Mouse (Mus musculus): ENCODE measurements around the gene Tsc1.
A peak's percentile ranks its signal among the peaks of the same experiment; 100 is the strongest.

The Tsc1 gene

DNA sequence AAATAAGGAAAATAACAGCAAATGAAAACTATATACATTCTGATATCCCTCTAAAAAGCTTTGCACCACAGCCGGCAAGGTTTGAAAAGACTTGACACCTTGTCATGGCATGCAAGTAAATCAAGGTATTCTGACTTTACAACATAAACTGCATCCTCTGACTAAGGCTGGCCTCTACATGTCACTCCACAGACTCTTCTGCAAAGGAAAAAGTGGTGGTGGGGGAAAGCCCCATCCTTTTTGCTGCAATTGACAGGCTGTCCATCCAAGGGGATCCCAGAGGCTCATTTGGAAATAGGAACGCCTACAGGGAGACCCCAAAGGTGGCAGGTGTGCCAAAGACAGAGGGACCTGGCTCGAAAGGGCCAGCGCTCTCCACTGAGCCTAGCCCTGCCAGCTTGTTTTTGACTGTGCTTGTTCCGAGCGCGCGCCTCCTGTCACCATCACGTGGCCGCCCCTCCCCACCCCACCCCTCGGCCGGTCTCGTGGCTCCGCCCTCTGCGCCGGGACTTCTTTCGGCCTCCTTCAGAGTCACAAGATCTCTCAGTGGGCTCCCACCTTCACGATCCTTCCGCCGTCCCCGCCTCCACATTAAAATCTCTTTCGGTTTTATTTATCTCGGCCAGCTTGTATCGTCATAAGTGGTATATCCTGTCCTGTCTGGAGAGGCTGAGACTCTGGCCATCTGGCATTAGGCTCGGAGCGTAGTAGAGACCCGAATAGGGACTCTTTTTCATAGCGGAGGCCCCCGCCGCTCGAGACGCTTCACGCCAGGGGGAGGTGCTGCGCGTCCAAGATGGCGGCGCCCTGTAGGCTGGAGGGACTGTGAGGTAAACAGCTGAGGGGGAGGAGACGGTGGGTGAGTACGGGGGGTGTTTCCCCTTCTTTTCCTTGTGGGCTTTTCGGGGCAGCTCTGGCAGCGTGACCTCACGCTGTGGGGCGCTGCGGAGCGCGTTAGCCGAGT lies at the start of gene Tsc1:
Gene Tsc1, plus strand, starts transcription at position 768 of the 964 bp plus-strand sequence.
- peak; percentile 97 for ATAC-seq (ENCODE audit: low TSS enrichment)

- no peak for ATAC-seq (ENCODE audit: low TSS enrichment)
Measured at GRCm38 (mm10) chr2:28591479-28591878, 49.5 kb upstream of the Tsc1 start.

- no peak for ATAC-seq (ENCODE audit: low TSS enrichment)
Measured at GRCm38 (mm10) chr2:28592809-28593208, 48.2 kb upstream of the Tsc1 start.

DNA sequence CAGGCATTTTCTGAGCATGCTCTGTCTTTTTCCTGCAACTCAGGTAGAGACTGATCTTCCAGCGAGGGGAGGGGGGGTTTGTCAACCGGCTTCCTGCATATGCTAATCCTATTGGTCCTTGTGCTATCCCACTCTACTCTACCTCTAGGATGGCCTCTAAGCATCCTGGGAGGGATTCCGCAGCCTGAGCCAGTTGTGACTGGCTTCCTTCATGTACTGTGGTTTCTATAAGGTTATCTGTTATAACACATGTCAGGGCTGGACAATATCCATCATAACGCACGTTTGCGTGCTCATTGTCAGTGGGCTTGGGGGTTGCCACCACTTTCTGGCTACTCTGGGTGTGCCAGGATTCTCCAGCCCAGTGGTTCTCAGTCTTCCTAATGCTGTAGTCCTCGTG lies 45.0 kb upstream of the Tsc1 start:
- ATAC-seq (ENCODE audit: low TSS enrichment), result no peak

- ATAC-seq (ENCODE audit: low TSS enrichment), result no peak
Measured at GRCm38 (mm10) chr2:28596998-28597397, 44.0 kb upstream of the Tsc1 start.

DNA sequence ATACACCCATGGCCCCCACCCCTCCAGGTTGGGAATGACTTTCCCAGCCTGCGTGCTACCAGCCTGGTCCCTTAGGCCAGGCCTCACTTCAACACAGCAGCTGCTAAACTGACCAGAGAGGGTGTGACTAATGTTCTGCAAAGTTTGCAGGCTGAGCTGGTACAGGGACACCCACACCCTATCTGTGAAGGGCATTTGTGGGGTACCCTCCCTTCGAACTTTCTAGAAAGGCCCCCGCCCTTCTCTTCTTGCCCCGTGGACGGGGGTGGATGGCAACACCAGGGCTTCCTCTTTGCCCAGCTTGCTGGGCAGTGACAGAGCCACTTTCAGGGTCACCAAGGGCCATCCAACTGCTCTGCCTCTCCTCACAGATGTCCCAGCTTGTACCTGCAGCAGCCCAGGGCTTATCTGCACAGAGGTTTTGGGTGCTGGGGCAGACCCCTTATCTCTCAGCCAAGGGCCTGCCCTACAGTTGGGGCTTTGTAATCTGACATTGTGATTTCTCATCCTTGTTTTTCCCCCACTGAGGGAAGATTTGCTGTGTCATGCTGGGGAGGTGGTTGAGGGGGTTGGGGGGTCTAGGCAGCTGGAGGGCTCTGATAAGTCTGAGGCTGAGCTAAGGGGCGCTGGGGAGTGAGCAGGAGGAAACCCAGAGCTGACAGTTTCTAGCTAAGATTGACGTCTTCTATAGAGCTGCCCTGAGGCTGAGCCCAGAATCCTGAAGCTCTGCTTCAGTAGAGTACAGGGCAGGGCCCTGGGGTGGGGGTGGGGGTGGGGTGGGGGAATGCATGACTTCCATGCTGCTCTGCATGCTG lies 43.1 kb upstream of the Tsc1 start:
- ATAC-seq (ENCODE audit: low TSS enrichment), result no peak

DNA sequence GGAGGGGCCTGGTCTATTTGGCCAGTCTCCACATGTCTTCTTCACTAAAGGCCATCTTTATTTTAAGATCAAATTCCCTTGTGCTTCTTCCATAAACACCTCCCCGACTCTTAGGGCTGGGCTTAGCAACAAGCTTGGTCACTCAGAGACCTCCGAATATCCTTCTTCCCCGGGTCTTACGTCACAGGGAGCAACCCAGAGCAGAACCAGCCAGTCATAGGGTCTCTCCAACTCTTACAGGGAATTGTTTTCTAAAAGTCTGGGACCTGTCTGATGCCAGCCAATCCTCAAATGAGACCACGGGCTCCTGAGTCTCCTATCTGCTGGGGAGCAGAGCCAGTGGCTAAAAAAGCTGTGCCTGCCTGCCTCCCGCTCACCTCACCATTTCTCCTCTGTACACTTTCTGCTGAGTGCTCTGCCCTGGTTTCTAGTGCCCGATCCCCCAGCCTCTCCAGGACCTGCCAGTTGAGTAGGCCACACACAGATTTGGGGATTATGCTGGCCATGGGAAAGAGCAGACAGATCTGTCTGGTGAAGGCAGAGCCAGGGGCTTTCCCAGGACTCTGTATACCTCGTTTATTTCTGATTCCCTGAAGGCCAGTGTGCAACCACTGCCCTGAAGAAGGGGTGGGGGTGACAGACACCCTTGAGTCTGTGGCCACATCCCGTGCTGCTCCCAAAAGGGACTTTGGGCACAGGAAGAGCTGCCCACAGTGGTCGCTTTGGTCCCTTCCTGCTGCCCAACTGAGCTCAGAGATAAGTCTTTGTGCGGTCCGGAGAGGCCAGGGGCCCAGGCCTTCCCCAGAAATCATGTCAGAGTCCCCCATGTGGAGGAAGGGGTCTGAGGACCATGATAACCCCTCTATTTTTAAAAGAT lies 42.1 kb upstream of the Tsc1 start:
- ATAC-seq (ENCODE audit: low TSS enrichment), result no peak

- ATAC-seq (ENCODE audit: low TSS enrichment), result no peak
Measured at GRCm38 (mm10) chr2:28599569-28599900, 41.5 kb upstream of the Tsc1 start.

GRCm38 (mm10) chr2:28601720-28602590 lies 39.1 kb upstream of the Tsc1 start:
- ATAC-seq (ENCODE audit: low TSS enrichment), result no peak

GRCm38 (mm10) chr2:28603542-28603941 lies 37.5 kb upstream of the Tsc1 start:
- no peak for ATAC-seq (ENCODE audit: low TSS enrichment)

DNA sequence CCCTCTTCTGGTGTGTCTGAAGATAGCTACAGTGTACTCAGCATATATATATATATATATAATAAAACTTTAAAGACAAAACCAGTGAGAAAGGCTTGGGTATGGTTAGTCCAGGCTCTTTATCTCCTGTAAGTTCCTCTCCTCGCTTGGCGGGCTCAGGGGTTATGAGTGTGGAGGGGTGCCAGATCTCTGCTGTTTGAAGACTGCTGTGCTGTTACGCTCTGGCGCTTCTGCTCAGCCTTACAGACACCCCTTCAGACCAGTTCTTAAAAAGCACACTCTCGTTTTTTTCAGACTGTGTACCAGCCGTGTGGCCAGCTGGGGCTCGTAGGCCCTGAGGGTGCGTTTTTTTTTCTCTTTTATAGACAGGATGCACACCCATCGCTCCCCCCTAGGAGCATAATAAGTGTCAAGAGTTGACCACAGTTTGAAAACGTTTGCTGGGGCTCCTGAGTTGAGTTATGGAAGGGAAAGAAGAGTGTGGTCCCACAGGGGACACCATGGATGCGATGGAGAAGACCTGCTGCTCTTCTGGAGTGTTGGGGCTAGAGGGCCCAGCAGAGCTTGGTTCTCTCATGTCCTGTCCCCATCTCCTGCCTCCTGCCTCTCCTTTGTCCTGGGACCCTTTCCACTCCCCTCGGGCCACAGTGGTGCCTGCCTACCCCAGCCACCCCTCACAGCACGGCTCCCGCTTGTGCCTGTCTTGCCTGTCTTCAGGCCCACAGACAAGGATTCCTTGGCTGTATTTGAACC lies 35.1 kb upstream of the Tsc1 start:
- no peak for ATAC-seq (ENCODE audit: low TSS enrichment)

- ATAC-seq (ENCODE audit: low TSS enrichment), result no peak
Measured at GRCm38 (mm10) chr2:28606601-28607340, 34.3 kb upstream of the Tsc1 start.

DNA sequence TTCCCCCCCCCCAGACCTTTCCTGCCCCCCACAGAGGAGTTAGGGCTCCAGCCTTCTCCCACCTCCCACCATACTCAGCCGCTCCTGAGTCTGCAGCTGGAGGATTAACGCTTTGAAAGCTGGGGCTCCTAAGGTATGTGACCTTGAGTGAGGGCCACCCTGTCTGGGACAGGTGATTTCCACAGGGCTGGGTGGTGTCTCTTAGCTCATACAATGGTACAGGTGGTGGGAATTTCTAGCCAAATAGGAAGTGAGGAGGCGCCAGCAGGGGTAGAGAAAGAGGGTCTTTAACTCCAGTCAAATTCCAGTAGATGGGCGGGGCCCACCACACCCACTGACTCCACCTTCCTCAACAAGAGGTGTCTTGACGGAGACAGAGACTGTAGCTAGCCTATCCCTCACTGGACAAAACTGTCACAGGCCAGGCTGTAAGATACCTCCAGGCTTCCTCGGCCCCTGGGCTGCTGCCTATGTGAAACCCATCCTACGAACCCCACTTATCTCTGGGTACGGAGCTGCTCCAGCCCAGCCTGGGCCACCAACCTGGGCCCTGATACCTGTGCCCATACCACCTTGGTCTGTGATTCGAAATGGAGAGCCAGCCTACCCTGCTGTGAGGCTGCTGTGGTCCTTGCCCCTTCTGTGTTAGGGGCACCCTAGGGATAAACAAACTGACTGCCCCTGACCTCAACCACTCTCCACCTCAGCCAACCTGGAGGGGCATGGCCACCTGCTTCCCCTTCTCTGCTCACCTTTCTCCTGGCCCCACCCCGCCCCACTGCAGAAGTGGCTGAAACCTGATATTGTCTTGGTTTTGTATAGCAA lies 33.5 kb upstream of the Tsc1 start:
- ATAC-seq (ENCODE audit: low TSS enrichment), result no peak

DNA sequence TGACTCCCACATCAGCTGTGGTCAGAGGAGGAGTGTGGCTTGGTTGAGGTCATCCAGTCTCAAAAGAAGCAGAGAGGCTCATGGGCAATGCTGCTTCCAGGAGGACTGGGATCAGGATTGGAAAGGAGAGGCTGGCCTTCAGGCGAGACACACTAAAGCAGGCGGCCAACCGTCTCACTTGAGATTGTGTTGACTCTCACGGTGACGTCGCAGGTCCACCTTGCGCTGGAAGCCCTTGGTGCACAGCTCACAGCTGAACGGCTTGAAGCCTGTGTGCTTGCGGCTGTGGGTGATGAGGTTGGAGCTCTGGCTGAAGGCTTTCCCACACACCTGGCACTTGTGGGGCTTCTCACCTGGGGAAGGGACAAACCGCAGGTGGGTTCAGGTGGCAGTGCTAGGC lies 31.2 kb upstream of the Tsc1 start:
- ATAC-seq (ENCODE audit: low TSS enrichment), result no peak

DNA sequence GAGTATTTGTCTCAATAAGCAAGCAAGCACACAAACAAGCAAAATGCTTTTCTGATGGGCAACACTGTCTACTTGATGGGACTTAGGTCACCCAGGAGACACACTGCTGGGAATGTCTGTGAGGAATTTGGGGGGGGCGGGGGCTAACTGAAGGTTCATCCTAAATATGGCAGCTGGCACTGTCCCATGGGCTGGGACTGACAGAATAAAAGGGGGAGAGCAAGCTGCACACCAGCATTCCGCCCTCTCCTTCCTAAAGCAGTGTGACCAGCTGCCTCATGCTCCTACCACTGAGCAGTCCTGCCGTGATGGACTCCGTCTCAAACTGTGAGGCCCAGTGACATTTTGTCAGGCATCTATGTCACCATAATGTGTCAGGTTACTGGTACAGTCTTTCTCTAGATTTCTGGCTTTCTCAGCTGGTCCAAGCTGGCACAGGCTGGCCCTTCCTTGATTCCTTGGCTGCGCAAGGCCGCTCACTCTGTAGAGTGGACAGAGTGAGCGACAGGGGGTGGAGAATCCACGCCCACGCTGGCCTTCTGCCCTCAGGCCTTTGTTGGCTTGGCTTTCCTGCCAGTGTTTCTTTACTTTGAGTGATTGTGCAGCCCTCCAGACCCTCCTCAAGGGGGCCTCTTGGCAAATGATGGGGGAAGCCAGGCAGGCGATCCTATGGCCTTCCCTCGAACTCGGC lies 30.2 kb upstream of the Tsc1 start:
- ATAC-seq (ENCODE audit: low TSS enrichment), result no peak

- no peak for ATAC-seq (ENCODE audit: low TSS enrichment)
Measured at GRCm38 (mm10) chr2:28611407-28611787, 29.6 kb upstream of the Tsc1 start.

DNA sequence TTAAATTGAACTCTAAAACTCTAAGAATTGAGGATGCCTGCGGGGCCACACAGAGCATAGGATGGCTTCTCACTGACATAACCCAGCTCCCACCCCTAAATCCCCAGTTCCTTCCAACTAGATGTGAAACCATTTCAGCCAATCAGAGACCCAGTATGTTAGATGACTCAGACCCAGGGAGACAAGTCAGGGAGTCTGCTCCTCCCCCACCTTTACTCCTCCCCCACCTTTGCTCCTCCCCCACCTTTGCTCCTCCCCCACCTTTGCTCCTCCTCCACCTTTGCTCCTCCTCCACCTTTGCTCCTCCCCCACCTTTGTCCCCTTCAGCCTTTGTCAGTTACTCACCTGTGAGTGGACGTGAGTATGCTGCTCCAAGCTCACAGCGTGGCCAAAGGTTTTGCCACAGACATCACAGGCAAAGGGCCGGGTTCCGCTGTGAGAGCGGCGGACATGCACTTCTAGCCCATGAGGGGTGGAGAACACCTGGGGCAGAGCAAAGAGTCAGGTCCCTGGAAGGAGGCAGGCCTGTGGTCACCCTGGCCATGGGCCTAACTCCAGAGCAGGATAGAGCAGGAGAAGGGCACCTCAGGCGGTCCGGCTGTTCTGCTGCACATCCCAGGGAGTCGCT lies 28.5 kb upstream of the Tsc1 start:
- ATAC-seq (ENCODE audit: low TSS enrichment), result no peak

- no peak for ATAC-seq (ENCODE audit: low TSS enrichment)
Measured at GRCm38 (mm10) chr2:28613599-28613998, 27.4 kb upstream of the Tsc1 start.
